Mouse (Mus musculus): ENCODE measurements around the gene Hoxb9.

Hoxb9 gene

DNA sequence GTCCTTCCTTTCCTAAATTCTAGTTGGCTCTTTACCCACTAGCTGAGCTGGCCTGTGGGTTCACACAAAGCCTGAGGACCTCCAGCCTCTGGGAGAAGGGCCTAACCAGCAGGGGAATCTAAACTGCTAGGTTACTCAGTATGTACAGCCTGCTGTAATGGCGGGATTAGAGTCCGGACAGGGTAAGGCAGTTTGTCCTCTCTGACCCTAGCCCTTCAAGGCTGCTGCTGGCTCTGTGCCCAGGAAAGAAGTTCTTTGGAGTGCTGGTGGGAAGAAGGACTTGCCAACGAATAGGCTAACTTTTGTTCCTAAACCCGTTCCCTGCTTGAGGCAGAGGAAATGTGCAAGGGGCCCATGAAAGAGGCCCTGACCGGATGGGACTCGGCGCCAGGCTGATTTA is 5.3 kb upstream of the Hoxb9 start:
- CTCF ChIA-PET, result interaction anchor here (0.6 to 0.7 kb wide), 2 partner anchors 29 to 1134 kb away, joined by 11 to 38 read pairs; no protein-coding TSS in a partner anchor

GRCm38 (mm10) chr11:96267021-96267920 is 4.0 kb upstream of the Hoxb9 start:
- CTCF ChIA-PET, result interaction anchor here (0.7 kb wide), 1 partner anchor 225 kb away, joined by 8 read pairs; no protein-coding TSS in a partner anchor

DNA sequence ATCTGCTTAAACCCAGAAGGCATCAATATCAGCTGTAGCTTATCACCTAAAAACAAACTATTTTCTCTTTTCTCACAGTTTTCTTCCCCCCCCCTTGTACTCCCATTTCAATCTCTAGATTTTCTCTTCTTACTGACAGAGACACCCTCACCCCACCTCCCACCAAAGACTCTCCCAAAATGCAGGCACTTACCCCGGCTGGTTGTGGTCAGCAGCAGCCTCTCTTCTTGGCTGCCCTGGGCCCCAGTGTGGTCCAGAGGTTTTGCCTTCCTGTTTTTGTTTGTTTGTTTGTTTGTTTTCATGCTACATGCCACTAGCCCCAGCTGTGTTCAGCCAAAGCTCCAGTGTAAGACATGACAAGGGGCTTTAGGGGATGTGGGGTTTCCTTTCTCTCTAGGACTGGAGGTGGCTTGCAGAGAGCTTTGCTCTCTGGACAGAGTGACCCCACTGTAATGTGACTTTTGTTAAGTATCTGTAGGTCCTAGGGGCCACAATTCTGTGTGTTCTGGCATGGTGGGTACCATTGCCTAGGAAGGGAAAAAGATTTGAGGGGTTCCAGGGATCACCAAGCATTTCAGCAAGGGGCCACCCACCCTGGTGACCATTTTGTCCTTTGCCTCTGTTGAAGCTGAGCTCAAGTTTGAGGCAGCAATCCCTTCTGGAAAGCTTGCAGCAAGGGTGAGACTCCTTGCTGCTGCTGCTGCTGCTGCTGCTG is 3.1 kb upstream of the Hoxb9 start:
- CTCF ChIA-PET, result interaction anchor here (0.6 to 0.7 kb wide), 2 partner anchors 11 to 976 kb away, joined by 3 to 4 read pairs; no protein-coding TSS in a partner anchor

DNA sequence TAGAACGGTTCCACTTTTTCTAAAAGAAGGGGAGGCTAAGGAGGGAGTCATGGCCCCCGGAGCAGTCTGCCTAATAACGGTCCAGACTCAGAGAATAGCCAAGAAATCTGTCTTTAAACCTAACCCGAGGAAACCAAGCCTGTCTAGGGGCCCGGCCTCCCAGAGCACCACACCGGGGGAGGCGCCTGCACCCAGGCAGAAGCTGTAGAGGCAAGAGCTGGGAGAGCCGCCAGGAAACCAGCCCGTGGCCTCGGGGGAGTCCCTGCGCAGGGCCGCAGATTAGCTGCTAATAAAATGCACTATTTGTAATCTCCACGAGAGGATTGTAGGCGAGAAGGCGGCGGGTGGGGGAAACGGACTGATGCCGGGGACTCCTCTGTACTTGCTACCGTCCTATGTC is 1.4 kb upstream of the Hoxb9 start:
- CTCF ChIA-PET, result no interaction called here

- CTCF ChIA-PET, result interaction anchor here (0.7 kb wide), 1 partner anchor 72 kb away, joined by 7 read pairs; no protein-coding TSS in a partner anchor
These were observed 319 bp downstream of the Hoxb9 start for GRCm38 (mm10) chr11:96271541-96272011.

DNA sequence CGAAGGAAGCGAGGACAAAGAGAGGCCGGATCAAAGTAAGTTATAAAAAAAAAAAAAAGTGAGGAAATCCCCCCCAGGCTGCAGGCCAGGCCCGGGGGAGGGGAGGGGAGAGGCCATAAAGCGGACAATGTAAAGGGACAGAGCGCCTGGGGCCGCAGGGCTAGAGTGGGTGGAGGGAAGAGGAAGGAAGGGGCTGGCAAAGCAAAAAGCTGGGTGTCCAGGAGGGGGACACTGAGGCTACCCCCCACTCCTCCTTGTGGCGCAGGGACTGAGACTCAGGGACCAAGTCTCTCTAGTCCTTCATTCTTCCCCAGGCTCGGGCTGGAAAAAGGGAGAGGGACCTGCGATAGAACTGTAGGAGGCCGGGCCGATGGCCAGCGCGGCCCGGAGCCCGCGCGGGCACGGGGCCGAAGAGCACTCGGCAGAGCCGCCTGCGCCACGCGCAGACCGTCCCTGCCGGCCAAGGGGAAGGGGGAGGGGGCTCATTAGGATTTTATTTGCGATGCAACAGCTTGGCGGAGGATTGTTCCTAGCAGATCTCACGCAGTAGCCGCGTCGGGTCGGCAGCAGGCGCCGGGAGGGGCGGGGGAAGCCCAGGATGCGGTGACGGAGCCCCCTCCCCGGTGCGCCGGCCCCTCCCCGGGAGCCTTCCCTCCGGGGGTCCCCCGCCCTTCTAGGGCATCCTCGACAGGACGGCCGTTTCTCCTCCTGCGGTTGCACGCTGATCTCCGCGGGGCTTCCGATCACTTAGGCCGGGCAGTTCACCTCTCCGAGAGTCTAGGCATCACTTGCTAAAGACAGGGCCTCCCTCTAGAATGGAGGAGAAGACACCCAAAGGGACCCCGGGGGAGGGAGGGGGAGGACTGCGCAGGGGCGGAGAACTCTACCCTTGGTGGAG is 1.0 kb downstream of the Hoxb9 start:
- CTCF ChIA-PET, result interaction anchor here (0.7 kb wide), 1 partner anchor 73 kb away, joined by 7 read pairs; no protein-coding TSS in a partner anchor

GRCm38 (mm10) chr11:96274428-96274827 is 3.2 kb downstream of the Hoxb9 start:
- CTCF ChIA-PET, result interaction anchor here (1.0 kb wide), 1 partner anchor 21 kb away, joined by 4 read pairs; no protein-coding TSS in a partner anchor

- CTCF ChIA-PET, result no interaction called here
These were observed 4.6 kb downstream of the Hoxb9 start for GRCm38 (mm10) chr11:96275896-96276295.

GRCm38 (mm10) chr11:96277151-96278044 is 6.1 kb downstream of the Hoxb9 start:
- CTCF ChIA-PET, result interaction anchor here (0.6 to 1.1 kb wide), 3 partner anchors 102 to 590 kb away, joined by 4 to 8 read pairs (median 5); no protein-coding TSS in a partner anchor

DNA sequence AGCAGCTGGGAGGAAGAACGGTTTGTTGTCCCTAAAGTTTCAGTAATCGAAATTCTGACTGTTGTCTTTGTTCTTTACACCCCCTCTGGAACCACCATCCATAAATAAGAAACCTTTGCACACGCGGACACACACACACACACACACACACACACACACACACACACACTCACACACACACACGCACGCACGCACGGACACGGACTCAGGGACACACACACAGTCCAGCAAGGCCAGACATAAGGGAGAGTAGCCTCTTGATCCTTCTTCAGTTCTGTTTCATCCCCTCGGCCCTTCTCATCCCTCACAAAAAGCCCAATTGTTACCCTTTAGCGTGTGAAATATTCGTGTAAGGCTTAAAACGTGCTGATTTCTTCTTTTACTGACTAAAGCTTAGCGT is 7.1 kb downstream of the Hoxb9 start:
- CTCF ChIA-PET, result interaction anchor here (0.7 to 1.3 kb wide), 4 partner anchors 16 to 590 kb away, joined by 4 to 6 read pairs (median 5); no protein-coding TSS in a partner anchor

DNA sequence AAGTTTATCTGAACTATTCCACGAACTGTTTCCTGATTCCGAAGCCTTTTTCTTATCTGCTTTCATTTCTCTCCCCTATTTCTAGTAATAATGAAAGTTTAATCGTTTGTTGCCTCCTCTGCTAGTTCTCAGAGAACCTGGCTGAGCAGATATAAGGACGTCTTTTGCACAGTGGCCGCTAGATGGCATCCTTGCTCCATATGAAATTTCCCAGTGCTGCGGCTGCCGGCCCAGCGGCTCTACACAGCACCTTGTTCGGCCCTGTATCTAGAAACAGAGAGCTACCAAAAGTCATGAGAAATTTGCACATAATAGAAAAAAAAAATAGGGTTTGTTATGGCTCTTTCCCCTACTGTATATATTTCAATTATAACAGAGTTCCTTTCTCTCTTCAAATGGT is 7.5 kb downstream of the Hoxb9 start:
- CTCF ChIA-PET, result interaction anchor here (1.1 to 1.3 kb wide), 3 partner anchors 15 to 159 kb away, joined by 5 to 6 read pairs (median 5); no protein-coding TSS in a partner anchor

DNA sequence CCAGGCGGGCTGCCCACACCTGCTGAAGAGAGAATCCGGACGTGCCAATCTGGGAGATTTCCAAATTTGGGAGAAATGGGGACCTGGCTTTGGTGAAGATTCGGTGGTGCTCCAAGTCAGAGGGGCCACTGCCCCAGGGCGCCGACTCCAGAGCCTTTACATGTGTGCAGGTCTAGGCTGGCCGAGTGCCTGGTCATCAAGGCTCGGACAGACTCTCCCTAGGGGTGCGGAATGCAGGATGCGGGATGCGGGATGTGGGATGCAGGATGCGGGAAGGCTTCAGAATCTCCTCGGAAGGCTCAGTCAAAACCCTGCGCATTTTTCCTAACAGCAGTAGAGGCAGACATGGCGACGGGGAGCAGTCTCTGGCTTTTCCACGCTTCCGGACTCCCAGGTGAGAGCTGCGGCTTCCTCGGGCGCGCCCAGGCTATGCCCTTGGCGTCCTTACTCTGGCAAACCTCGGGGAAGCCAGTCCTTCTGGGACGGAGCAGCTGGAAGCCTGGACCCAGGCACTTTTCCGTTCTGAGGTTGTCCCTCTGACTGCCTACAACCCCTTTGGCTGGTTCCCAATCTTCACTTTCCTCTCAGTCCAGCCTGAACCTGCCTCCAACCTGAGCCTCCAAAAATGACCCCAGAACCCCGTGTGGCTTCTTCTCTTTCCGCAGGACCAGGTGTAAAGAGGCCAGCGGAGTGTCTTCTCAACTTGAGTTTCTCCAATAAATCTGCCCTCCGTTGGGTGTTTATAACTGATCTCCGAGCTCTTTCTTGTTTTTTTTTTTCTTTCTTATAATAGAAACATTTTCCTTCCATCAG is 8.4 kb downstream of the Hoxb9 start:
- CTCF ChIA-PET, result interaction anchor here (0.6 to 1.3 kb wide), 4 partner anchors 15 to 479 kb away, joined by 3 to 6 read pairs (median 4); no protein-coding TSS in a partner anchor

DNA sequence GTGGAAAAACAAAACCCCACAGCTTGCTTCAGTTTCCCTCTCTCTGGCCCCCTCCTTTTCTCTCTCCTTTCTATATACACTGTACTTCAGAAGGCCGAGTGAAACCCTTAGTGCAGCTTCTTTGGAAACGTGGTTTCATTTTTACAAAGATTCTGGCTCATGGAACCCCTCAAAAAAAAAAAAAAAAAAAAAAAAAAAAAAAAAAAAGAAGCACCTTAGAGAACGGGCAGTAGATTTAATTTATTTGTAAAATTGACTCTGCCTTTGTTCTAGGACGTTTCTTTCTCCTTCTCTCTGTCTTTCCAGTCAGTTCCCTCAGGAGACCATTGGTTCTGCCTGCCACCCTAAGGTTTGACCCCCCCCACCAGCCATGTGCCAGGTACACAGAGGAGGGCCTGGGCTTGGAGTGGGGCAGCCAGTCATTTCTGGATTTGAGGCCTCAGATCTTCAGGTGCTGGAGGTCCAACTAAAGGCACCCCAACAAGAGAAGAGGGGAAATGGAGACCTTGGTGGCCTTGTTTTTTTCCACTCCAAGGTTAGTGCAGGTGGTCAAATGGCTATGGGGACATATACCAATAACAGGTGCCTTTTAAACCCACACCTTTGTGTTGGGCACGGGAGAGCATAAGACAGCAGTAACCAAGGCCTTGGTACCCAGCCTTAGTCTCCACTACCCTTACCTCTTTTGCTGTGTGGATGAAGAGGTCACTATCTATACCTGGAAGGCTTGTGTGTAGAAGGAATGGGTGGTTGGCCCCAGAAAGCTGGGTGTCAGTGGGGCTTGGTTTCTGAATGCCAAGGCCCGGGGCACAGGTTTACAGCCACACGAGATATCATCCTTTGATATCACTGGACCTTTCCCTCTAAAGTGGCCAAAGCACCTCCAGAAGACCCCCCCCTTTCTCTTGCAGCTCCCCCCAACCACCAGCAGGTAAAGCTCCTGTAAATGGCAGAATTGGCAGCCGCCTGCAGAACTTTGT is 9.4 kb downstream of the Hoxb9 start:
- CTCF ChIA-PET, result interaction anchor here (0.6 to 0.7 kb wide), 4 partner anchors 14 to 477 kb away, joined by 3 to 5 read pairs (median 4); no protein-coding TSS in a partner anchor

GRCm38 (mm10) chr11:96281396-96281795 is 10.1 kb downstream of the Hoxb9 start:
- CTCF ChIA-PET, result interaction anchor here (0.7 to 1.0 kb wide), 2 partner anchors 10 to 19 kb away, joined by 4 to 6 read pairs; no protein-coding TSS in a partner anchor

DNA sequence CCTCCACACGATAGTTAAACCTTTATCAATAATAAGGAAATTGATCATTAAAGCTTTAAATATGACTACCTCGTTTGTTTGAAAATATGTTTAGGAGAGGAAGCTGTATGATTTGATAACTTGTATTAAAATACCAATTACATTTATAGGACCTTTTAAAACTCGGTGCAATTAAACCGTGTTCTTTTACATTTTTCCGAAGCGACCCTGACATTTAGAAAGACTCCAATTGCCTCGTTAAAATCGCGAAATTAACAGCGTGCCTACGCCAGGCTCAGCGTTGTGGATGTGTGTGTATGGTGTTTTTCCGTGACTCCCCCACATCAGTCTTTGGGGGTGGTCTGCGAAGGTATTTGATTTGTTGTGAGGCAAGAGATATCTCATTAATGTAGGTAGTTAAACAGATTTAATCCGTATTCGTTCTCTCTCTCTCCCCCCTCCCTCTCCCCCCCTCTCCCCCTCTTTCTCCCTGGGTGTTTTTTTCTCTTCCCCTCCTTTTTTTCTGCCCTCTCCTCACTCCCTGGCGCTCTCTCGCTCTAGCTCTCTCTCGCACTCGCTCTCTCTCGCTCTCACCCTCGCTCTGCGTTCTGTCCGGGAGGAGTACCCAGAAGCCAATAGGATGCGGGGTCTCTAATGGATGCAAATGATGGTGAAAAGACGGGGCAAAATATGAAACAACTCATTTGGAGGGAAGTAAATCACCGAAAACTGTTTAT is 10.8 kb downstream of the Hoxb9 start, which contains the start of gene Hoxb8:
Gene Hoxb8 (plus strand): TSS at position 51 of the 716 bp plus-strand sequence.
- CTCF ChIA-PET, result interaction anchor here (0.6 to 1.0 kb wide), 2 partner anchors 10 to 475 kb away, joined by 3 to 6 read pairs; no protein-coding TSS in a partner anchor

GRCm38 (mm10) chr11:96282795-96283430 is 11.7 kb downstream of the Hoxb9 start:
- CTCF ChIA-PET, result no interaction called here

Measured in spleen, embryonic (tissue).